Mouse (Mus musculus) bone marrow macrophage, adult 2 months (primary cell): Measurements from ENCODE around the gene Cdh13.

Experiments
- CTCF ChIP-seq: IDR thresholded peaks from 2 replicates; pipeline ENCODE4 v1.5.1; 2012; ENCODE audit warnings: low read depth, mild to moderate bottlenecking, low read length, moderate library complexity
- POLR2A ChIP-seq: IDR thresholded peaks from 2 replicates; pipeline ENCODE4 v1.6.1; 2012; ENCODE audit warnings: mild to moderate bottlenecking, low read depth, low read length, borderline replicate concordance

DNA sequence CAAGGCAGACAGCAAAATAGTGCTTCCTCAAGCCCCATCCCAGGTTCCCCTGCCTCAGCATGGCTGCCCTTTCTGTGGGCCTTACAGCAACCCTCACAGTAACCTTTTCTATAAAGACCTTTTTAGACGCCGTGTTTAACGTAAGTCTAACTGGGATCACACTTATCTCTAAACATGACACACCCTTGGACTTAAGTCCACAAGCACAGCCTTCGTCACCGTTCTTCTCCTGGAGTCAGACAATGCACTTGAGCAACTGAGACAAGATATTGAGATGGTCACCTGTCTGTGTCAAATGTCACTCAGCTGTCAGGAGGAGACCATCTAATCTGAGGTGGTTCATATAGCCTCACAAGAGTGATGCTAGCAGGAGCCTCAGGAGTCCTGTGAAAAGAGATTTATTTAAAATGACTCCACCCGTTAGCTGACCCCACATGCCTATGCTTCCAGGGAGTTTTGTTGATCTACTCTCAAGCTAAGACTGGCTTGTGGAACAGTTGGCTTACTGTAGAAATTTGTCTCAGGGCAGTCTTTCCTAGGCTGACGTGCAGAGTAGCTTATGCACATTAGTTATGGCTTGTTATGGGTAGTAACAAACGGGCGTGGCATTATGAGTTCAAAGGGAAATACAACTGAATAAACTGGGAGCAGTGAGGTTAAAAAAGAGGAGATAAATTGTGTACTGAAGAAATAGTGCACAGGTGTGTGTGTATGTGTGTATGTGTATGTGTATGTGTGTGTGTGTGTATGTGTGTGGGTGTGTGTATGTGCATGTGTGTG lies 65.4 kb downstream of the Cdh13 start:
- no peak for TF ChIP-seq POLR2A
- TF ChIP-seq CTCF = no peak
